Mouse (Mus musculus) stomach, postnatal 0 days (tissue): ENCODE results near the gene Chchd10.

Experiments used
- CTCF ChIP-seq: IDR thresholded peaks from 2 replicates; pipeline ENCODE4 v1.5.1; 2016; ENCODE audit warnings: antibody characterized with exemption, low read depth, mild to moderate bottlenecking, moderate library complexity
- EP300 ChIP-seq: optimal IDR thresholded peaks from 2 replicates; pipeline ENCODE3; 2016; ENCODE audit warnings: antibody characterized with exemption

DNA sequence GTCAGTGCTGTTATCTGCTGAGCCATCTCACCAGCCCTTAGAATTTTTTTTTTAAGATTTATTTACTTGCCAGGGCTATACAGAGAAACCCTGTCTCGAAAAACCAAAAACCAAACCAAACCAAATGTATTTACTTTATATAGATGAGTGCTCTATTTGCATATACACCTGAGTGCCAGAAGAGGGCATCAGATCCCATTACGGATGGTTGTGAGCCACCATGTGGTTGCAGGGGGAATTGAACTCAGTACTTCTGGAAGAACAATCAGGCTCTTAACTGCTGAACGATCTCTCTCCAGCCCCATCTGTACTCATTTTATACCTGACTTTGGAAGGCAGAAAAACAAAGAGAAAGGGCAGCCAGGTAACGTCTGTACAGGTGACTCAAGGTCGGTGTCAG is 42.3 kb downstream of the Chchd10 start:
- TF ChIP-seq CTCF = peak; percentile 78
- TF ChIP-seq EP300 = no peak
